Mouse (Mus musculus) heart, embryonic 16.5 days (tissue): ENCODE measurements at regions not wholly inside any gene's neighbourhood (a gene's known extent, or its start where the extent isn't known, plus 50 kb on each side); places are given as distances from the start of the nearest gene placed in this dataset.

Experiments
- ATAC-seq: fragments of 200-750 bp; cut with Nextera tagmentation; replicated peaks from 2 replicates; pipeline ENCODE4 v1.8.0; 2017; ENCODE audit warnings: moderate number of reproducible peaks; ENCODE audit not compliant: insufficient read depth, low FRiP score; ENCODE audit errors: extremely low read depth
- H3K27ac ChIP-seq: fragments of 300-500 bp; sonication (generic); 2 replicates; pipeline ENCODE4 v1.5.1; 2014; ENCODE audit warnings: mild to moderate bottlenecking, low read length, control low read depth, moderate library complexity
- H3K27me3 ChIP-seq: fragments of 300-500 bp; sonication (generic); 2 replicates; pipeline ENCODE4 v1.6.1; 2014; ENCODE audit warnings: low read length, mixed read lengths; ENCODE audit not compliant: control insufficient read depth, insufficient read depth
- H3K36me3 ChIP-seq: fragments of 300-500 bp; sonication (generic); 2 replicates; pipeline ENCODE4 v1.6.1; 2014; ENCODE audit not compliant: control insufficient read depth, insufficient read depth
- H3K4me1 ChIP-seq: fragments of 300-500 bp; sonication (generic); 2 replicates; pipeline ENCODE4 v1.6.1; 2014; ENCODE audit warnings: low read length, mixed read lengths; ENCODE audit not compliant: control insufficient read depth, insufficient read depth
- H3K4me2 ChIP-seq: fragments of 300-500 bp; sonication (generic); 2 replicates; pipeline ENCODE4 v1.6.1; 2014; ENCODE audit warnings: low read depth, mild to moderate bottlenecking, control low read depth, low read length
- H3K4me3 ChIP-seq: fragments of 300-500 bp; sonication (generic); 2 replicates; pipeline ENCODE4 v1.5.1; 2014; ENCODE audit warnings: mild to moderate bottlenecking, control low read depth, low read length
- H3K9ac ChIP-seq: fragments of 300-500 bp; sonication (generic); 2 replicates; pipeline ENCODE4 v1.6.1; 2014; ENCODE audit warnings: low read length, control low read depth
- H3K9me3 ChIP-seq: fragments of 300-500 bp; sonication (generic); replicated peaks from 2 replicates; pipeline ENCODE4 v1.6.1; 2016; ENCODE audit warnings: low read length; ENCODE audit not compliant: control insufficient read depth
- WGBS: fragments of 180-500 bp; shearing (Covaris S2); extraction: QIAGEN DNeasy Blood & Tissue Kit; methylation state at CpG from one replicate; pipeline ENCODE4 v1.1.7; 2014; 5-methylcytosine and 5-hydroxymethylcytosine counted together

DNA sequence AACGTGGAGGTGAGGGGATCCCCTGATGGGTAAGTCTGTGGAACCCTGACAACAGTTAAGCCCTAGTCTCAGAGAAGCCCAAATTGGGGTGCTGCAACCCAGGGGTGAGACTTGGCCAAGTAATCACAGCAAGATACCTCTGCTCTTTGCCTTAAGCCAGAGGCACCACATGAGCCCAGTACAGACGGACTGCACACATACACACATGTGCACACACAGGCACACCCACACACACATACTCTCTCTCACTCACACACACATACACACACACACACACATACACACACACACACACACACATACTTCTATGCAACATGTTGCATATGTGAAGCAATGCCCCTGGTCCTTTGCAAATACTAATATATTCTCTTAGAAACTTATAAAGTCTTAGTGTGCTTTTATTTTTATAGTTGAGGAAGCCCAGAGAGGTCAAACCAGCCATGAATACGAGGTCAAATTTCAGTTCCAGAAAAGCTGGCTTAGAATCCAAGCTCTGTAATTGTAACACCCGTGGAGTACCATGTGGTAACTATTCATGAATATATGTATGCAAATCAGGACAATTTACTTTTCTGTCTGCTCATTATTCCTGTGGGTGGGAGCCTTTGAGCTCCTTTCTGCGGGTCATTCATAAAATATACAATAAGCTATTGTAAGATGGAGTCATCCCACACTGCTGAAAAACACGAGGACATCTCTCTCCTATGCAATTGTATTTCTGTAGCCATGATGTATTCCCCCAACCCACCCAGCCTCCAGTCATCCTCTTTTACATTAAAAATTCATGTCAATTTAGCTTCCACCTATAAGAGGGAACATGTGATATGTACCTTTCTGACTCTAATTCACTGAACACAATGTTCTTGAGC, 189.2 kb upstream of the Ipo5 start:
- WGBS, result 73% methylated on average over 6 of the region's 6 CpGs
- no peaks in the 10 kb centered on the region for H3K36me3 ChIP-seq
- no peaks in the 10 kb centered on the region for H3K9me3 ChIP-seq
- H3K27ac ChIP-seq, result no peak overlapping the region
- no peak overlapping the region for H3K4me2 ChIP-seq
- no peak overlapping the region for H3K4me3 ChIP-seq
- H3K9ac ChIP-seq, result no peak overlapping the region
- no peak for ATAC-seq
- peaks cover 4% of the 10 kb centered on the region; the same call in 1 of the 2 replicates for H3K4me1 ChIP-seq
- no peaks in the 10 kb centered on the region for H3K27me3 ChIP-seq

DNA sequence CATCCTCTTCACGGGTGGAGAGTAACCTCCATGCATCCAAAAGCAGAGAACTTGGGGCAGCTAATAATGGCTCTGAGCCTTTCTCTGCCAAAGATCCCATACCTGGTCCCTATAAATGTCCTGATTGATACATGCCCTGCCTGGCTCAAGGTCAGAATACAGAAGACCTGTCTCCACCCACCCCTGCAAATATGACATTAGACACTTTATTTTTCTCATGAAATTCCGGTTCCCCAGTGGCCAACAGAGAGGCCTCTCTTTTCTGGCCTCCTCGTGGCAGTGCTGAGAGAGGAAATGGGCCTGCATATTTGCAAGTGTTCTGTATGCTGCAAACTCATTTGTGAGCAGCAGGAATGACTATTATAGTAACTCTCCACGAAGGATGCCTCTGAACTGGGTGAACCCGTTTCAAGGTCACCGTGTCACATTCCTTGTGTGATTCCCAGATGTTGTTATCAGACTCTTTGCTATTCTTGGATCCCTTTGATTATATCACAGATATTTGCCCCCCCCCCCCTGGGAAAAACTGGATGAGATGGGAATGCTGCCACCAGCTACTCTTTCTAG, 188.4 kb upstream of the Ipo5 start:
- Histone ChIP-seq H3K36me3 (no peaks in the 10 kb centered on the region), H3K27me3 (no peaks in the 10 kb centered on the region), H3K9ac (no peak overlapping the region), H3K4me1 (peaks cover 4% of the 10 kb centered on the region; the same call in 1 of the 2 replicates), H3K9me3 (no peaks in the 10 kb centered on the region), H3K27ac (no peak overlapping the region), H3K4me2 (no peak overlapping the region), H3K4me3 (no peak overlapping the region)
- WGBS, result 38% methylated on average over 6 of the region's 6 CpGs
- ATAC-seq, result no peak

DNA sequence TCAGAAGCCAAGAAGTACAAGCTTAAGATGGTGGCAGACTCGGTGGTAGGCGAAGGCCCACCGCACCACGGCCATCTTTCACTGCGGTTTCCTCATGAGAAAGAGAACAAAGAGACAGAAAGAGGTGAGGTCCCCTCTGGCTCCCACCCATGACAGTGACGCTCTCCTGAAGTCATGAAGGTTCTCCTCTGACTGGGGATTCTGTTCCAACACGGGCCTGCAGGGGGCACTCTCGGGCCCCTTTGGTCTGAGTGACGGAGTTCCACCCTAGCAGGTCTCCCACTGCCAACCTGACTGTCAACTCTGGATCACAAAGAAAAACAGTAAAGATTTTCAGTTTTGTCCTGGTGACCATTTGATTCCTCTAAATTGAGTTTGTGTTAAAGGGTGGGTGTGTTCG, 182.9 kb upstream of the Ipo5 start:
- Histone ChIP-seq H3K36me3 (no peaks in the 10 kb centered on the region), H3K9ac (no peak overlapping the region), H3K9me3 (no peaks in the 10 kb centered on the region), H3K4me1 (no peaks in the 10 kb centered on the region), H3K27ac (no peak overlapping the region), H3K4me3 (no peak overlapping the region), H3K27me3 (no peaks in the 10 kb centered on the region), H3K4me2 (no peak overlapping the region)
- 79% methylated on average over 10 of the region's 10 CpGs for WGBS
- ATAC-seq, result no peak

DNA sequence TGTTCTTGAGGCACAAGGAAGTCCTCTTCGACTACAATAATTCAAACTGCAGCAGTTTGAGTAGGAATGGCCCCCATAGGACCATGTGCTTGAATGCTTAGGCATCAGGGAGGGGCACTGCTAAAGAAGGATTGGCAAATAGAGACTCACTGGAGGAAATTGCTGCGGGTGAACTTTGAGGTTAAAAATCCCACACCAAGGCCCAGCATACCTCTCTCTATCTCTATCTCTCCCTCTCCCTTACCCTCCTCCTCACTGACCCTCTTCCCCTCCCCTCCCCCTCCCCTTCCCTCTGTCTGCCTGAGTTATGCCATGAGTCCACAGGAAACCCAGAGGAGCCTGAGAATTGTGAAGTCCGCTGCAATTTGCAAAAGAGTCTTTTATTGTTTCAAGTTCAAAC, 180.8 kb upstream of the Ipo5 start:
- Histone ChIP-seq H3K4me2 (no peak overlapping the region), H3K9me3 (no peaks in the 10 kb centered on the region), H3K27ac (no peak overlapping the region), H3K4me3 (no peak overlapping the region), H3K27me3 (no peaks in the 10 kb centered on the region), H3K36me3 (no peaks in the 10 kb centered on the region), H3K4me1 (no peaks in the 10 kb centered on the region), H3K9ac (no peak overlapping the region)
- WGBS, result 23% methylated on average over 3 of the region's 3 CpGs
- no peak for ATAC-seq

DNA sequence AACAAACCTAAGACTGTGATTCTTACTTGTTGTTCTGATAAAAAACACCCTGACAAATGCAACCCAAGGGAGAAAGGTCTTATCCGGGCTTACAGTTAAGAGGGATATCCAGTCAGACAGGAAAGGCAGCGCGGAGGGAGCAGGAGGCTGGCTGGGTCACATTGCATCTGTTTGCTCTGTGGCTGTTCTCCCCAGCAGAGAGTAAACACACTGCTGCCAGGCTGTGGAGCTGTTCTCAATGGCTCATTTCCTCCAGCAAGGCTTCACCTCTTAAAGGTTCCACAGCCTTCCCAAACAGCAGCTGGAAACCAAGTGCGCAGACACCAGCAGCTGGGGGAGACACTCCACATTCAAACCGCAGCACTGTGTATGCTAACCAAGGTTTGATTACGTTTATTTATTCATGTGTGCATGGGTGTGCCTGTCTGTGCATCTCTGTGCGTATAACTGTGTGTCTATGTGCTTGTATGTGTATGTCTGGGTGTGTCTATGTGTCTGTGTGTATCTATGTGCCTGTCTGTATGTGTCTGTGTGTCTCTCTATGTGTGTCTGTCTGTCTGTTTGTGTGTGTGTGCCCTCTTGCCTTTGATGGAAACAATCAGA, 179.2 kb upstream of the Ipo5 start:
- no peaks in the 10 kb centered on the region for H3K27me3 ChIP-seq
- 55% methylated on average over 7 of the region's 7 CpGs for WGBS

DNA sequence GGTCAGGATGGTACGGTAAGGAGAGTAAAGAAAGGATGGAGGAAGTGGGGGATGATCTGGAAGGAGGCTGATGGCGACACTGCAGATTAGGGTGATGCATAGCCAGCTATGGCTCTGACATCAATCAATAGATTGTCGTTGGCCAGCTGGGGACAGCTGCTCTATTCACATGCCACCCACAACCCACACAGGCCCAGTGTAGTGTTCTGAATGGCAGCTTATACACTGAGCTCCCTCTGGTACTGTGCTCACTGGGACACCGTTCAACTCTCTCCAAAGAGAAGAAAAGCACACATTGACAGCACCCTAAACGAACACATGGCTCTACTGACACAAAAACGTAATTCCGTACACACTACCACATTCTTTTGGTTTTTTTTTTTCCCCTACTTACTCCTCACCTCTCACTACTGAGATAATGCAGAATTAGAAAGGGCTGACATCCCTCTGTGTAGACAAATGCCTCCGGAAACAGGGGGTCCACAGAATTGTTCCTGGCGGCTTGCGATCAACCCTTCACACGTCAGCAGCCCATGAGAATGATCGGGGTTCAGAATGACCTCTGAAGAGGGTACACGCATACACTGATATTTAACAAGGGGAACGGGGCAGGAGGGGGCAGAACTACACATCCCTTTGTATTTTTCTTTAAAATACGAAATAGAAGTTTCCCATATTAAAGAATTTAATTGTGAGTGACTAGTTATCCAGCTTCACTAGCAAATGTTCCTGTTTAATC, 178.5 kb upstream of the Ipo5 start:
- H3K27ac ChIP-seq, result no peak overlapping the region
- ATAC-seq, result no peak
- 67% methylated on average over 15 of the region's 15 CpGs for WGBS

More for the DNA sequence above, 179.2 kb upstream of the Ipo5 start:
- Histone ChIP-seq H3K4me2 (no peak overlapping the region), H3K9me3 (no peaks in the 10 kb centered on the region), H3K36me3 (no peaks in the 10 kb centered on the region), H3K27ac (no peak overlapping the region), H3K4me3 (no peak overlapping the region), H3K4me1 (no peaks in the 10 kb centered on the region), H3K9ac (no peak overlapping the region)
- ATAC-seq, result no peak

DNA sequence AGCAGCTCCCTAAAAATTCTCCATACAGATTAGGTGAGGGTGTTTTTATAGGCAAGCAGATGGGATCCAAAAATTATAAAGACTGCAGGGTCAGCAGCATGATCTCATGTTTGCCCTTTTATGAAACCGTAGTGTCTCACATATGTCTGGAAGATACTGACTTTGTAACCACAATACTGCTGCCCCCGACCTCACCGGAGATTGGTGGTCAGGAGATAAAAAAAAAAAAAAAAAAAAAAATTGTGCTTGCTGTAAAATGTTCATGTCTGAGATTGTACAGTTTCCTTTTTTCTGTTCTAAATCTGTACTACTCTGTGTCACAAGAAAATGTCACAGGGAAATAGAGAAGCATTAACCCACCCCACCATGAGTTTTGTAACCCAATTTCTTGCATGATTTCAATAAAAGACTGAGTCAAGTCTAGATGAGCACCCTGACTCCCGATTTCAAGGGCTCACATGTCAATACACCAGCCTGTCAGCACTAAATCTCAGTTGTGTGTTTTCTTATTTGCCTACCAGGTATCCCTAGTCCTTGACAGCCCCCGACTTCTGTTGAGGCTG, 169.5 kb upstream of the Ipo5 start:
- no peak for ATAC-seq
- Histone ChIP-seq H3K36me3 (no peaks in the 10 kb centered on the region), H3K4me3 (no peak overlapping the region), H3K9me3 (no peaks in the 10 kb centered on the region), H3K4me1 (no peaks in the 10 kb centered on the region), H3K4me2 (no peak overlapping the region), H3K27me3 (no peaks in the 10 kb centered on the region), H3K9ac (no peak overlapping the region), H3K27ac (no peak overlapping the region)
- 73% methylated on average over 5 of the region's 5 CpGs for WGBS

More for the DNA sequence above, 178.5 kb upstream of the Ipo5 start:
- Histone ChIP-seq H3K27me3 (no peaks in the 10 kb centered on the region), H3K4me2 (no peak overlapping the region), H3K9me3 (no peaks in the 10 kb centered on the region), H3K36me3 (no peaks in the 10 kb centered on the region), H3K9ac (no peak overlapping the region), H3K4me1 (no peaks in the 10 kb centered on the region), H3K4me3 (no peak overlapping the region)

DNA sequence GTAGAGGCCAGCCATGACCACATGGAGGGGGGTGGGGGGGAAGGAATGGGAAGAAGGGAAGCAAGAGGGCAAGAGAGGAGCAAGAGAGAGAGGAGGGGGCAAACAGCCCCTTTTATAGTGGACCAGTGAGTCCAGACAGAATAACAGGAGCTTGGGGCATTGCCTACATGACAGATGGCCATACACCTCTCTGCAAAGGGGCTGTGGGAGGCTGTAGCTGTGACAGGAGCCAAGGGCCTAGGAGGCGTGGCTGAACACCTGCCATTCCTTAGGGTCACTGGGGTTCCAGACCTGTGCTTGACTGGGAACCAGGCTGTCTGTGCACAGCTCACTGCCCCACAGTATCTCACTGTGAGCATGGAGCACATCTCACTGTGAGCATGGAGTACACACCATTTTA, 157.0 kb upstream of the Ipo5 start:
- Histone ChIP-seq H3K4me2 (no peak overlapping the region), H3K4me1 (no peaks in the 10 kb centered on the region), H3K4me3 (no peak overlapping the region), H3K9ac (no peak overlapping the region), H3K27me3 (no peaks in the 10 kb centered on the region), H3K36me3 (no peaks in the 10 kb centered on the region), H3K27ac (no peak overlapping the region), H3K9me3 (no peaks in the 10 kb centered on the region)
- 75% methylated on average over 1 of the region's 1 CpGs for WGBS
- no peak for ATAC-seq
